Mouse (Mus musculus): ENCODE data around the gene Eaf1. TPM values are rescaled to one million over a fixed set of nuclear protein-coding genes. Genes with fewer than 3 reads are reported as not detected.
A peak's percentile ranks its signal among the peaks of the same experiment; 100 is the strongest.
"Not testable (repeated sequence)": the region's sequence is repeated elsewhere in the genome, so short reads cannot be mapped to it uniquely, and the experiment has no call there.

Eaf1 gene
- 10.5 and 11.9 TPM in 2 replicates for polyA plus RNA-seq (2015; fragmentation: Nextera tagmentation; extraction: Ambion mirVana)

DNA sequence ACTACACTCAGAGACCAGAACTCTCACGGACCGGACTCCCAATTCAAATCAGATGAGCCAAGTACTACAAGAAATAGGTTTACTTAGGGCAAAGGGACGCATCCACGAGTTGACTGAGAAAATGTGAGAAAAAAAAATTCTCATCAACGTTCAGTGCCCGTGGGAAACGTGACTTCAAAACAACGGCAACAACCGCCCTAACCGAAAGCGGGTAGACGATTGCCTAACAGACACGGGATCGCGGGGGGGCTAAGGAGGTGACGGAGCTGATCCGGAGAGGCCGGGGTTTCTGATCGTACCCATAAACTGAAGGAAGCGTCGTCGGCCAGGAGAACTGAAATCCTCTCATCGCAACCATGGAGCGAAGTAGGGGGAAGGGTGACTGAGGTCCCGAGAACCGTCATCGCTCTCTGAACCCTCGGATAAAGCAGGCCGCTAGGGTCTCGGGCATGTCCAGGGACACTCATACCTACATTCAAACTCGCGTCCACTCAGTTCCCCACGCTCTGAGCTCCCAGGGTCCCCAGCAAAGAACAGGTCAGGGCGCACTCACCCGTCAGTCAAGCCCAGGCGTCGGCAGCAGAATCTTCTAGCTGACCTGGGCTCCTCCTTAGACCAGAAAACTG is at the start of gene Eaf1:
Gene Eaf1, plus strand, starts transcription at position 51 of the 626 bp plus-strand sequence.
- H3K4me3 ChIP-seq (ENCODE audit: low read depth, low read length), result peak within 1 kb of the TSS; percentile 86
- under 1% methylated on average over 37 of the region's 37 CpGs for WGBS
- peak within 1 kb of the TSS; percentile 86 for H3K4me2 ChIP-seq (replicated peaks; ENCODE audit: low read depth)
- DNase-seq (ENCODE audit: low spot score), result peak; percentile 69
- ATAC-seq (ENCODE audit: low FRiP score, low TSS enrichment), result peak; percentile 58
- H3K4me1 ChIP-seq (replicated peaks; ENCODE audit: control insufficient read depth, insufficient read depth), result peaks cover 7% of the 10 kb centered on the region; the same call in 1 of the 2 replicates
- H3K9me3 ChIP-seq (ENCODE audit: control insufficient read depth, low read length), result no peaks in the 10 kb centered on the region
- TF ChIP-seq CTCF (IDR thresholded peaks at IDR 0.05; ENCODE audit: low read depth) (no peak), EP300 (optimal IDR thresholded peaks at IDR 0.05) (no peak)
- peak within 1 kb of the TSS; percentile 93 for H3K9ac ChIP-seq (ENCODE audit: low read length)
- H3K36me3 ChIP-seq (ENCODE audit: control insufficient read depth, insufficient read depth, low read length), result 0 out of 2 replicates have a peak, but pooled peaks cover under 1% of the 10 kb centered on the region
- H3K27ac ChIP-seq (replicated peaks), result peak within 1 kb of the TSS; percentile 93
- H3K27me3 ChIP-seq (ENCODE audit: control insufficient read depth, insufficient read depth, low read length), result no peaks in the 10 kb centered on the region

DNA sequence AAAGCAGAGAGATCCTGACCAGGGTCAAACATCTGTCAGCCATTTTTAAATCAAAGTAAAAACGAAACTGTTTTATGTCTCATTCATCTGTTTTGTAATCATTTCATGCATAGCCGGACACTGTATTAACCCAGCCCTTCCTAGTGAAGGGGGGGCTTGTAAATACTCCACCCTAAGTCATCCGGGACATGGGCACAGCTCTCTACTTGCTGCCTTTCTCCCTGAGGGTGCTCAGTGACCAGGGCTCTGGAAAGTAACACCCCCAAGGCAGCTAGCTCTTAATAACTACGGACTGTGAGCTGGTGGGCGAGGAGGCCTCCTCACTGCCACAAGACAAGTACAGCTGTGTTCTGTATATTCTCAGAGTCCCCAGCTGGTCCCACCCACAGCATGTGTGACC is 45.2 kb upstream of the Eaf1 start:
- H3K4me2 ChIP-seq (replicated peaks; ENCODE audit: low read depth), result no peak overlapping the region
- no peaks in the 10 kb centered on the region for H3K27me3 ChIP-seq (ENCODE audit: control insufficient read depth, insufficient read depth, low read length)
- TF ChIP-seq EP300 (optimal IDR thresholded peaks at IDR 0.05) (no peak), CTCF (IDR thresholded peaks at IDR 0.05; ENCODE audit: low read depth) (no peak)
- no peaks in the 10 kb centered on the region for H3K4me1 ChIP-seq (replicated peaks; ENCODE audit: control insufficient read depth, insufficient read depth)
- H3K27ac ChIP-seq (replicated peaks), result 0 out of 2 replicates have a peak overlapping the region, but pooled peaks have one; percentile 26
- no peaks in the 10 kb centered on the region for H3K36me3 ChIP-seq (ENCODE audit: control insufficient read depth, insufficient read depth, low read length)
- 46% methylated on average over 5 of the region's 5 CpGs for WGBS
- no peak for ATAC-seq (ENCODE audit: low FRiP score, low TSS enrichment)
- H3K9ac ChIP-seq (ENCODE audit: low read length), result no peak overlapping the region
- H3K9me3 ChIP-seq (ENCODE audit: control insufficient read depth, low read length), result no peaks in the 10 kb centered on the region
- H3K4me3 ChIP-seq (ENCODE audit: low read depth, low read length), result no peak overlapping the region
- no peak for DNase-seq (ENCODE audit: low spot score)

DNA sequence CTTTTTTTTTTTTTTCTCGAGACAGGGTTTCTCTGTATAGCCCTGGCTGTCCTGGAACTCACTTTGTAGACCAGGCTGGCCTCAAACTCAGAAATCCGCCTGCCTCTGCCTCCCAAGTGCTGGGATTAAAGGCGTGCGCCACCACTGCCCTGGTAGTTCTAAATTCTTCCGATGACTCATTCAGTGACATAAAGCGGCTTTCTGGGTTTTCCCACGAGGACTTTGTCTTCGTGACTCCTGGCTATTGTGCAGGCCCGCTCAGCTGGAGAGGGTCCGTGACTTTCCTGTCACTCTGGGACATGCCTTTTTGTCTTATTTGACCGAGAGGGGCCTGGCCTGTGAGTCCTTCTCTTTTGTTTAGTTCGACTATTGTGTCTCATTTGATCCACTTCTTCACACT is 40.3 kb upstream of the Eaf1 start:
- H3K4me2 ChIP-seq (replicated peaks; ENCODE audit: low read depth); H3K4me3 ChIP-seq (ENCODE audit: low read depth, low read length); H3K9me3 ChIP-seq (ENCODE audit: control insufficient read depth, low read length); H3K4me1 ChIP-seq (replicated peaks; ENCODE audit: control insufficient read depth, insufficient read depth); H3K9ac ChIP-seq (ENCODE audit: low read length); H3K36me3 ChIP-seq (ENCODE audit: control insufficient read depth, insufficient read depth, low read length); ATAC-seq (ENCODE audit: low FRiP score, low TSS enrichment); H3K27ac ChIP-seq (replicated peaks); DNase-seq (ENCODE audit: low spot score); H3K27me3 ChIP-seq (ENCODE audit: control insufficient read depth, insufficient read depth, low read length): not testable (repeated sequence)
- 75% methylated on average over 12 of the region's 12 CpGs for WGBS

DNA sequence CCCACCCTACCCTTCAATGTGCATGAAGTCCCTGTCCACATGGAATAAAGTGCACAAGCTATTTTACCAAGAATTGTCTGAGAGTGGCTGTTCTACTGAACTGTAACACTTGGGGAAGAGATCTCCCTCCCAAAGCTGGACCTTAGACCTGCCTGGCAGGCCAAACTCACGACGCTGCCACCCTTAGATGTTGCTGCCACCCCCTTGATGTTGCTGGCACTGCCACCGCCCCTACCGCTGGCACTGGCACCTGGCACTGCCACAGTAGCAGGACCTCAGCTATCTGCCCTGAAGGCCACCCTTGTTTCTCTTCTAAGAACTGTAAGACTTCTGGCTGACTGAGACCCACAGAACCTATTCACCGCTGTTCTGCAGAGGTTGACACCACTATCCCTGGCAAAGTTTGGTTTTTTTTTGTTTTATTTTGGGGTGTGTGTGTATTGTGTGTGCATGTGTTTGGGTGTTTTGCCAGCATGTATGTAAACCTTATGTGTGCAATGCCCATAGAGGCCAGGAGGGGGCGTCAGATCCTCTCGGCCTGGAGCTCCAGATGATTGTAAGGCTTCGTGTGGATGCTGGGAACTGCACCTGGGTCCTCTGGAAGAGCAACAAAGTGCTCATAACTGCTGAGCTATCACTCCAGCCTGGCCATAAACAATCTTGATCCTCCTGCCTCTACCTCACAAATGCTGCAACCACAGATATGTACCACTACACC is 39.2 kb upstream of the Eaf1 start:
- WGBS, result 84% methylated on average over 8 of the region's 8 CpGs
- Histone ChIP-seq H3K27me3 (ENCODE audit: control insufficient read depth, insufficient read depth, low read length) (no peaks in the 10 kb centered on the region), H3K36me3 (ENCODE audit: control insufficient read depth, insufficient read depth, low read length) (no peaks in the 10 kb centered on the region), H3K4me2 (replicated peaks; ENCODE audit: low read depth) (no peak overlapping the region), H3K4me3 (ENCODE audit: low read depth, low read length) (no peak overlapping the region), H3K27ac (replicated peaks) (no peak overlapping the region), H3K9ac (ENCODE audit: low read length) (no peak overlapping the region), H3K9me3 (ENCODE audit: control insufficient read depth, low read length) (no peaks in the 10 kb centered on the region), H3K4me1 (replicated peaks; ENCODE audit: control insufficient read depth, insufficient read depth) (no peaks in the 10 kb centered on the region)
- DNase-seq (ENCODE audit: low spot score), result no peak
- TF ChIP-seq CTCF (IDR thresholded peaks at IDR 0.05; ENCODE audit: low read depth) (peak; percentile 35; the same call in 1 of the 2 replicates), EP300 (optimal IDR thresholded peaks at IDR 0.05) (no peak)
- no peak for ATAC-seq (ENCODE audit: low FRiP score, low TSS enrichment)

DNA sequence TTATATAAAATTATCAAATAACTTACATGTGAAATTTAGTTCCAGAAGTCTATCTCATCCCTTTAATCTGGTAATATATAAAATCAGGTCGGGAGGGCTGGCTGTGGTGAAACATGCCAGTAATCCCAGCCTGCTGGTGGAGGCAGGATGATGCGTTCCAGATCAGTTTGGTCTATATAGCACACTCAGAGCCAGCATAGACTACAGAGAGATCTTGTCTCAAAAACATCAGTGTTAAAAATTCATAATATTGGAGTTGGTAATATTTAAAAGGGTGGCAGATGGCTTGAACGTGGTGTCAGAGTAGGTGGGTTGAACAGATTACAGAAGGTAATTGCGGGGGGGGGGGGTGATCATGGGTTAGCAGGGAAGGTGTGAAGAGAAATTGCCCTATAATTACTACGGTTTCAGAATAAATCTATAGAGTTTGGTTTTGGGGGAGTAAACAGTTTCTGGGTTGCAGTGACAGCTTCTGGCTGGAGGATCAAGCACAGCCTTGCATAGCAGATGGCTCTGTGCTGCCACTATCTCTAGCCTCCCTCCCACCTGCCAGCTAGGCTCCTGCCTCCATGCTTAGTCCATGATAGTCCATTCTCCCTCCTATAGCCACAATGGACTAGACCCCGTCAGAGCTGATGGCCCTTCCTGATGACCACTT is 38.0 kb upstream of the Eaf1 start:
- Histone ChIP-seq H3K27ac (replicated peaks) (no peak overlapping the region), H3K4me3 (ENCODE audit: low read depth, low read length) (no peak overlapping the region), H3K36me3 (ENCODE audit: control insufficient read depth, insufficient read depth, low read length) (no peaks in the 10 kb centered on the region), H3K4me1 (replicated peaks; ENCODE audit: control insufficient read depth, insufficient read depth) (no peaks in the 10 kb centered on the region), H3K9me3 (ENCODE audit: control insufficient read depth, low read length) (no peaks in the 10 kb centered on the region), H3K27me3 (ENCODE audit: control insufficient read depth, insufficient read depth, low read length) (no peaks in the 10 kb centered on the region), H3K9ac (ENCODE audit: low read length) (no peak overlapping the region), H3K4me2 (replicated peaks; ENCODE audit: low read depth) (no peak overlapping the region)
- WGBS, result 73% methylated on average over 6 of the region's 6 CpGs
- no peak for TF ChIP-seq EP300 (optimal IDR thresholded peaks at IDR 0.05)
- no peak for TF ChIP-seq CTCF (IDR thresholded peaks at IDR 0.05; ENCODE audit: low read depth)
- ATAC-seq (ENCODE audit: low FRiP score, low TSS enrichment), result no peak
- DNase-seq (ENCODE audit: low spot score), result no peak
